Mouse (Mus musculus): ENCODE results near the gene Gfpt2. TPM values are rescaled to one million over a fixed set of nuclear protein-coding genes. Genes with fewer than 3 reads are reported as not detected.
"Not testable (repeated sequence)": the region's sequence is repeated elsewhere in the genome, so short reads cannot be mapped to it uniquely, and the experiment has no call there.

The Gfpt2 gene
- polyA plus RNA-seq, 1 experiment from 2014 or later = 6.7 TPM

- no peaks in the 10 kb centered on the region for H3K36me3 ChIP-seq
- WGBS = 93% methylated on average over 4 of the region's 4 CpGs
Measured at GRCm38 (mm10) chr11:49803801-49804200, 9.8 kb downstream of the Gfpt2 start.

GRCm38 (mm10) chr11:49806218-49806617 lies 12.2 kb downstream of the Gfpt2 start:
- ATAC-seq = no peak
- Histone ChIP-seq H3K9me3 (no peaks in the 10 kb centered on the region), H3K4me2 (replicated peaks) (no peak overlapping the region), H3K27me3 (replicated peaks) (no peaks in the 10 kb centered on the region), H3K9ac (no peak overlapping the region), H3K27ac (no peak overlapping the region), H3K4me3 (replicated peaks) (no peak overlapping the region), H3K36me3 (no peaks in the 10 kb centered on the region), H3K4me1 (replicated peaks) (no peaks in the 10 kb centered on the region)
- 52% methylated on average over 3 of the region's 3 CpGs for WGBS

More at GRCm38 (mm10) chr11:49803801-49804200, 9.8 kb downstream of the Gfpt2 start:
- Histone ChIP-seq H3K4me1 (replicated peaks) (no peaks in the 10 kb centered on the region), H3K9me3 (no peaks in the 10 kb centered on the region), H3K27me3 (replicated peaks) (no peaks in the 10 kb centered on the region), H3K9ac (no peak overlapping the region), H3K4me3 (replicated peaks) (no peak overlapping the region), H3K4me2 (replicated peaks) (no peak overlapping the region), H3K27ac (no peak overlapping the region)
- no peak for ATAC-seq

GRCm38 (mm10) chr11:49808946-49809345 lies 15.0 kb downstream of the Gfpt2 start:
- Histone ChIP-seq H3K9me3 (no peaks in the 10 kb centered on the region), H3K4me1 (replicated peaks) (no peaks in the 10 kb centered on the region)
- 82% methylated on average over 9 of the region's 9 CpGs for WGBS

GRCm38 (mm10) chr11:49810696-49811095 lies 16.7 kb downstream of the Gfpt2 start:
- not testable (repeated sequence) for H3K9ac ChIP-seq; H3K4me1 ChIP-seq (replicated peaks); H3K9me3 ChIP-seq; H3K36me3 ChIP-seq; ATAC-seq; H3K27me3 ChIP-seq (replicated peaks); H3K4me3 ChIP-seq (replicated peaks); H3K27ac ChIP-seq; H3K4me2 ChIP-seq (replicated peaks)
- 84% methylated on average over 7 of the region's 7 CpGs for WGBS

More at GRCm38 (mm10) chr11:49808946-49809345, 15.0 kb downstream of the Gfpt2 start:
- Histone ChIP-seq H3K36me3 (no peaks in the 10 kb centered on the region), H3K27ac (no peak overlapping the region), H3K4me2 (replicated peaks) (no peak overlapping the region), H3K9ac (no peak overlapping the region), H3K27me3 (replicated peaks) (no peaks in the 10 kb centered on the region), H3K4me3 (replicated peaks) (no peak overlapping the region)
- no peak for ATAC-seq

- H3K36me3 ChIP-seq = no peaks in the 10 kb centered on the region
- no peak for ATAC-seq
- WGBS = 75% methylated on average over 8 of the region's 8 CpGs
- no peak overlapping the region for H3K4me3 ChIP-seq (replicated peaks)
- no peaks in the 10 kb centered on the region for H3K4me1 ChIP-seq (replicated peaks)
- H3K9me3 ChIP-seq = no peaks in the 10 kb centered on the region
- no peak overlapping the region for H3K27ac ChIP-seq
- H3K27me3 ChIP-seq (replicated peaks) = no peaks in the 10 kb centered on the region
- no peak overlapping the region for H3K4me2 ChIP-seq (replicated peaks)
- no peak overlapping the region for H3K9ac ChIP-seq
Measured at GRCm38 (mm10) chr11:49811099-49811541, 17.1 kb downstream of the Gfpt2 start.

GRCm38 (mm10) chr11:49811879-49812278 lies 17.9 kb downstream of the Gfpt2 start:
- no peaks in the 10 kb centered on the region for H3K36me3 ChIP-seq
- no peak overlapping the region for H3K4me2 ChIP-seq (replicated peaks)
- WGBS = 87% methylated on average over 8 of the region's 8 CpGs
- no peak overlapping the region for H3K9ac ChIP-seq
- no peak overlapping the region for H3K27ac ChIP-seq
- H3K4me3 ChIP-seq (replicated peaks) = no peak overlapping the region
- no peaks in the 10 kb centered on the region for H3K4me1 ChIP-seq (replicated peaks)
- no peak for ATAC-seq
- H3K9me3 ChIP-seq = no peaks in the 10 kb centered on the region
- H3K27me3 ChIP-seq (replicated peaks) = no peaks in the 10 kb centered on the region

- Histone ChIP-seq H3K9ac (no peak overlapping the region), H3K4me2 (replicated peaks) (no peak overlapping the region), H3K9me3 (no peaks in the 10 kb centered on the region), H3K27me3 (replicated peaks) (no peaks in the 10 kb centered on the region), H3K4me3 (replicated peaks) (no peak overlapping the region), H3K36me3 (no peaks in the 10 kb centered on the region), H3K27ac (no peak overlapping the region), H3K4me1 (replicated peaks) (no peaks in the 10 kb centered on the region)
- ATAC-seq = no peak
- 91% methylated on average over 15 of the region's 15 CpGs for WGBS
Measured at GRCm38 (mm10) chr11:49818869-49819566, 25.0 kb downstream of the Gfpt2 start.

GRCm38 (mm10) chr11:49819676-49820075 lies 25.7 kb downstream of the Gfpt2 start:
- Histone ChIP-seq H3K9me3 (no peaks in the 10 kb centered on the region), H3K27me3 (replicated peaks) (no peaks in the 10 kb centered on the region), H3K4me3 (replicated peaks) (no peak overlapping the region), H3K4me2 (replicated peaks) (no peak overlapping the region), H3K9ac (no peak overlapping the region), H3K4me1 (replicated peaks) (no peaks in the 10 kb centered on the region), H3K36me3 (no peaks in the 10 kb centered on the region), H3K27ac (no peak overlapping the region)
- ATAC-seq = no peak
- WGBS = 92% methylated on average over 7 of the region's 7 CpGs

- H3K27me3 ChIP-seq (replicated peaks) = no peaks in the 10 kb centered on the region
- peak; percentile 63 for ATAC-seq
- H3K9me3 ChIP-seq = no peaks in the 10 kb centered on the region
- H3K9ac ChIP-seq = no peak overlapping the region
- H3K4me1 ChIP-seq (replicated peaks) = no peaks in the 10 kb centered on the region
- no peak overlapping the region for H3K27ac ChIP-seq
- no peak overlapping the region for H3K4me2 ChIP-seq (replicated peaks)
- 61% methylated on average over 2 of the region's 2 CpGs for WGBS
- no peak overlapping the region for H3K4me3 ChIP-seq (replicated peaks)
- H3K36me3 ChIP-seq = no peaks in the 10 kb centered on the region
Measured at GRCm38 (mm10) chr11:49820928-49821327, 26.9 kb downstream of the Gfpt2 start.

GRCm38 (mm10) chr11:49821546-49821945 lies 27.6 kb downstream of the Gfpt2 start:
- Histone ChIP-seq H3K27me3 (replicated peaks) (no peaks in the 10 kb centered on the region), H3K9ac (no peak overlapping the region), H3K27ac (no peak overlapping the region), H3K9me3 (no peaks in the 10 kb centered on the region), H3K4me2 (replicated peaks) (no peak overlapping the region), H3K4me1 (replicated peaks) (no peaks in the 10 kb centered on the region), H3K36me3 (no peaks in the 10 kb centered on the region), H3K4me3 (replicated peaks) (no peak overlapping the region)
- ATAC-seq = peak; percentile 52; the same call in 1 of the 2 replicates
- 72% methylated on average over 2 of the region's 2 CpGs for WGBS

GRCm38 (mm10) chr11:49822337-49822736 lies 28.4 kb downstream of the Gfpt2 start:
- Histone ChIP-seq H3K9ac (no peak overlapping the region), H3K4me3 (replicated peaks) (no peak overlapping the region), H3K27ac (no peak overlapping the region), H3K27me3 (replicated peaks) (no peaks in the 10 kb centered on the region), H3K4me1 (replicated peaks) (no peaks in the 10 kb centered on the region), H3K4me2 (replicated peaks) (no peak overlapping the region), H3K36me3 (no peaks in the 10 kb centered on the region), H3K9me3 (no peaks in the 10 kb centered on the region)
- no peak for ATAC-seq
- WGBS = 76% methylated on average over 2 of the region's 2 CpGs

- no peak for ATAC-seq
- H3K9ac ChIP-seq = no peak overlapping the region
- no peak overlapping the region for H3K4me2 ChIP-seq (replicated peaks)
- H3K9me3 ChIP-seq = no peaks in the 10 kb centered on the region
- whole genome bisulfite sequencing = 49% methylated on average over 2 of the region's 2 CpGs
- H3K4me1 ChIP-seq (replicated peaks) = 0 out of 2 replicates have a peak, but pooled peaks cover 3% of the 10 kb centered on the region
- no peak overlapping the region for H3K4me3 ChIP-seq (replicated peaks)
- no peak overlapping the region for H3K27ac ChIP-seq
- H3K27me3 ChIP-seq (replicated peaks) = no peaks in the 10 kb centered on the region
- no peaks in the 10 kb centered on the region for H3K36me3 ChIP-seq
Measured at GRCm38 (mm10) chr11:49824896-49825295, 30.9 kb downstream of the Gfpt2 start.

GRCm38 (mm10) chr11:49827243-49827642 lies 33.3 kb downstream of the Gfpt2 start:
- 0 out of 2 replicates have a peak, but pooled peaks cover 3% of the 10 kb centered on the region for H3K4me1 ChIP-seq (replicated peaks)
- no peaks in the 10 kb centered on the region for H3K36me3 ChIP-seq
- 34% methylated on average over 6 of the region's 6 CpGs for WGBS
- H3K9ac ChIP-seq = no peak overlapping the region
- H3K4me3 ChIP-seq (replicated peaks) = no peak overlapping the region
- no peaks in the 10 kb centered on the region for H3K27me3 ChIP-seq (replicated peaks)
- no peak overlapping the region for H3K27ac ChIP-seq
- no peaks in the 10 kb centered on the region for H3K9me3 ChIP-seq
- no peak for ATAC-seq
- no peak overlapping the region for H3K4me2 ChIP-seq (replicated peaks)

Measured in intestine, embryonic 15.5 days (tissue).